Mouse (Mus musculus) cerebellum, adult (tissue): ENCODE measurements around the gene Cog5.

Source experiments
- ATAC-seq: cut with Nextera tagmentation; 2 replicates; pipeline ENCODE4 v1.9.2; 2017; ENCODE audit warnings: mild to moderate bottlenecking, moderate library complexity, mixed read lengths; ENCODE audit not compliant: insufficient number of reproducible peaks, low FRiP score, low TSS enrichment

The Cog5 gene

DNA sequence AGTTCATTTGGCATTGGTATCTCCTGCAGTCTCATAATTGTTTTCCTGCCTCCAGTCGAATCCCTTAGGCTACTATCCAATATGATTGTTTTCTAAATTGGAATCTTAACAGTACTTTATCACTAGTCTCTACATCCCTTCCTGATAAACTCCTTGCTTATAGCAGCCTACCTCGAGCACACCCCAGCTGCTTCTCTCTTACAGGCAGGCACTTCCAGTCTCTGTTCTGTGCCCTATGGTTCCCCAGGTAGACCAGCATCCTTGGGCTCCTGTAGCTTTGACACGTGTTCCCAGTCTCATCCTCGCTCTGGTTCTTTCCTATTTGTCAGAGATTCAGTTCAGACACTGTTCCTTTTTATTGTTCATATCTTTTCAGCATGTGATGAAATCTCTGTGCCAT is 229.7 kb downstream of the Cog5 start:
- no peak for ATAC-seq

DNA sequence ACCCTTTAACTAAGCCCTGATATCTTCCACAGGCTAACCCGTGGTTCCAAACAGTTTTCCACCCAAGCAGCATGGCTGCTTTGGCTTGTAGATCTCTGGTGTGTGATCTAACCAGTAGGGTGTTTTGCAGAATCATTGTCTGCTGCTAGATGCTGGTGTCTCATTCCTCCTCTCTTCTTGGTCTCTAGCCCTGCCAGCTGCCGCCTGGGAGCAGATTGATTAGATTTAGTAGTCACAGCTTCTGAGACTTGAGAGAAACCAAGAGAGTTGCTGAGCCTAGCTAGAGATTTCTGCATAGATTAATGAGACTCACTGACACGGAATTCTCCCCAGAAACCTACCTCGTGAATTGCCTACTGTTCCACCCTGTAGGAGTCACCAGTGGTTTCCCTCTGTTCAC is 230.4 kb downstream of the Cog5 start:
- ATAC-seq, result no peak

DNA sequence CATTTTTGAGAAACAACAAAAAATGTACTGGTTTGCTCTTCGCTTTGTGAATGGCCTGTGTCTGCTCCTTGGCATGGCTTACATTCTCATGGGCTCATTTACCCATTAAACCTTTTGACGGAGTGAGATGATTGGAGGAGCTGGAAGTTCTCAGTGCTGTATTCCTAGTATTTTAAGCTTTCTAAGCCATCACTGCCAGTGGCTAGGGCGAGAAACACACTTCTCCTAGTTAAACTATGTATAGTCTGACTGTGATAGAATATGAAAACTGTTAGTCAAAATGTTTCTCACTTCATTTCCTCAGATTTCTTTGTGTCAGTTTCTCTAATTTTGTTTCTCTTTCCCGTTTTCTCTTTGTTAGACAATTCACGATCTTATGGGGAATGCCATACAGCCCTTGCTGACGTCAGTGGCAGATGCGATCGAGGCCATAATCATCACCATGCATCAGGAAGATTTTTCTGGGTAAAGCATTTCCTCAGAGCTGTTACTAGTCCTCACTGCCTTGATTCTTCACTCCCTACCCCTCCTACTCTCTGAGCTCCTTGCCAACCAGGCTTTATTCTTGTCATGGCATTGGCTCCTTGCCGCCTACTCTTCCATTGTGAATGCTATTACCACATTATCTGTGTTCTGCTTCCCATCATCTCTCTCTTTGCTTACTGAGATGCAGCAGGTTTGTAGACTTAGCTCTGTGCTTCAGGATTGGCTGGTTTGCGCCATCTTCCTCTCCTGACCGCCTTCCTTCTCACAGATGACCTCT is 231.4 kb downstream of the Cog5 start:
- no peak for ATAC-seq

DNA sequence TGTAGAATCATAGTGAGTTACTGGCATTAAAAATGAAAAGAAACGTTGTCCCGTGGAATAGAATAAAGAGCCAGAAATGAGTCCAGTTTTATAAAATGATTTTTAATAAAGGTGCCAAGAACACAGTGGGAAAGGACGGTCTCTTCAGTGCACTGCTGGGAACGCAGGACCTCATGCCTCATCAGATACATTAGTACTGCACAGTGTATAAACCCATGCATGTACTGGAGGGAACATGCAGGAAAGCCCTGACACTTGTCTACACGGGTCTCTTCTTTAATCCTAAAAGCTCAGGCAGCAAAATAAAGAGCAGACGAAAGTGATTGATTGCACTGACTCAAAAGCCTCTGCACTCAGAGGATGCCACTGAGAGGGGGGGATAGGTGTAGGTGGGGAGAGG is 236.0 kb downstream of the Cog5 start:
- ATAC-seq, result no peak

DNA sequence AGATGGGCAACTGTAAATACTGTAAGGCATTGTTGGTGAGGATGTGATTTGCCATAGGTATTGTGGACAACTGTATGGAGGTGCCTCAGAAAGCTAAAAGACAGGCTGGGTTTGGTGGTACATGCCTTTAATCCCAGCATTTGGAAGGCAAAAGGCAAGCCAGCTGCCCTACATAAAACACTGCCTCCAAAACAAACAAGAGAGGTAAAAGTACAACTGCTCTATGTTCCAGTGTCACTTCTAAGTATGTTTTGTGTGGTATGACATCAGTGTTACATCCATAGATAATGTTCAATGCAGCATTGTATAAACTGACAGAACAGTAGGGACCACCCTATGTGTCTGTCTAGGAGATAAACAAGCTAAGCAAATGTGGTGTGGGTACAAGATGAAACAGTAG is 237.4 kb downstream of the Cog5 start:
- ATAC-seq, result no peak

DNA sequence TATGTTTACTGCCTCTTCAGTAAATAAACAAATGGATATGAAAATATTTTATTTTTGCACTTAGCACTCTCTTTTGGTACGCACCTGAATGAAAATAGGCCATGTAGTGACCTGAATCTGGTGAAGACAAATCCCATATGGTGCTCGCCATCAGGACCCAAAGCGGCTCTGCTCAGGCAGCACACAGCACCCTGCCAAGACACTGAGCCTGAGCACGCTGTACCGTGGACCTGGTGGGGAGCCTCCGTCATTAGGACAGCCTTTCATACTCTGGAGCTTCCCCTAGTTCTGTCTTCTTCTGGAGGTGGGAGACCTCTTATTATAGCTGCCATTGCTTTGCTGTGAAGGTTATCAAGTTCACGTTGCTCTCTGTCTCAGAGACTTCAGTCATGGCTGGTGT is 238.1 kb downstream of the Cog5 start:
- peak; percentile 75 for ATAC-seq

DNA sequence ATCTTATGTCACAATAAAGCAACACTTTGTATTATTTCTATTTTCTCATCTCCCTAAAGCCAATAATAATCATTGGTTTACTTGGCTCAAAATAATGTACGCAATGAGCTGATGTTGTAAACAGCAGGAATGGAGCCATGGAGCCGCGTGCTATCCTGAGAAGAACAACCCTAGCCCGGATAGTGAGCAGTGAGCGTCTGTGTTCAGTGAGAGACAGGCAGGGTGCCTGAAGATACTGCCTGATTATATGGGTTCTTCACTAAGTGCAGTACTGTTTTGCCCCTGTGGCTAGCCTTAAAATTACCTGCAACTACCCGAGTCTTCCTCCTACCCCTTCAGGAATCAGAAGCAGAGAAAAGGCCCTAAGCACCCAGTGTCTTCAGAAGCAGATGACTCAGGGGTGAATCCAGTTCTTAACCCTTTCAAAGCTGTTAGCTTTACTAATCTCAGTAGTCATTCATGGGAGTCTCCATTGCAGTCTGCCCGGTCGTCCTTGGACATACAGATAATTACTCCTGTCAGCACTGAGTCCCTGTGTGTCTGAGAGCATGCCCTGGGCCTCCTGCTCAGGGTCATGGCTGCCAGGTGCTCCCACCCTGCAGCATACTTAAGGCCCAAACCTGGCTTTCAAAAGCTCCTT is 240.5 kb downstream of the Cog5 start:
- no peak for ATAC-seq

DNA sequence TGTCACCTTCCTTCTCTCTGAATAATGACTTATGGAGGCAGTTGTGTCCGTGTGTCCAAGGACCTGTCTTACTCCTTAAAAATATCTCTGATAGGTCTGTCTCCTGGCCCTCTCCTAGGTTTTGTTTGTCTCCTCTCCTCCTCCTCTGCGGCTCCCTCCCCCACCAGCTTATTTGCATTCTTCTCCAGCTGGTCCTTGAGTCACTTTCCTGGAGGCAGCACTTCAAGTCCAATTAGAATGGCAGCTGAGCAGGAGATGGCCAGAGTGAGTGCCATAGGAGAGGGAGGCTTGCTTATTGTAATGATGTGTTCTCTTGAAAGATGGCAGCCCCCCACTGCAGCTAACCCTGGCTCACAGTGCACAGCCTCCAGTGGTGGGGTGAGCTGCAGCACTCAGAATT is 241.2 kb downstream of the Cog5 start:
- ATAC-seq, result no peak

DNA sequence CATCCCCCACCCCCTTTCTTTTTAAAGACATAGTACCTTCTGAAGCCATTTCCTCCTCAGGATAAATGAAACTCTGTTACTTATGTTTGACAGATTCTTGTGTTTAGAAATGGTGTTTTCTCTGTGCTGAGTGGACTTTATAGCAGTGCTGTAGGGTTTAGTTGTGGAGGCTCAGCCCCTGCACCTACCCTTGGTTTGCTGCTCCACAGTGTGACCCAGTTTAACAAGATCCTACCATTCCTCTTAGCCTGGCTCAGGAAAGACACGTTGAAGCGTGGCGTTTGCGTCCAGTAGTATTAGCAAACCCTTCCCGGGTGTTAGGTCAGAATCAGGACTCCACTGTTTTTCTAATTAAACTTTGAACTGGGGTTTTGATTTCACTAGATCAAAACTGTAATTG is 241.6 kb downstream of the Cog5 start:
- ATAC-seq, result no peak

DNA sequence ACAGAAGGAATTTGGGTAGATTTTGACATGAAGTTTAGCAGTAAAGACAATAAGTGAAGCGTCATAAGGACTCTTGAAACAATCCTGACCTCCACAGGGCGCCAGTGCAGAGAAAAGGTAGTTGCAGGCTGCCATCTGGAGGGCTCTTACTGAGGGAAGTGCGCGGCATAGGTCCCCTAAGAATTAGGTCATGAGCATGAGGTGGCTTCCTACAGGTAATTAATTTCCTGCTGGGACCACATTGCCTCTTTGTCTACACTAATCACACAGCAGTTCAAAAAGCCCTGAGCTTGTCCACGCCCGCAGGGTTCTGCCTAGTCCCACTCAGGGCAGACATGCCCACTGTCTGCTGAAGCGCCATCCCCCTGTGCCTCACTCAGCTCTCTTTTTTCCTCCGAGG is 242.3 kb downstream of the Cog5 start:
- peak; percentile 81 for ATAC-seq

DNA sequence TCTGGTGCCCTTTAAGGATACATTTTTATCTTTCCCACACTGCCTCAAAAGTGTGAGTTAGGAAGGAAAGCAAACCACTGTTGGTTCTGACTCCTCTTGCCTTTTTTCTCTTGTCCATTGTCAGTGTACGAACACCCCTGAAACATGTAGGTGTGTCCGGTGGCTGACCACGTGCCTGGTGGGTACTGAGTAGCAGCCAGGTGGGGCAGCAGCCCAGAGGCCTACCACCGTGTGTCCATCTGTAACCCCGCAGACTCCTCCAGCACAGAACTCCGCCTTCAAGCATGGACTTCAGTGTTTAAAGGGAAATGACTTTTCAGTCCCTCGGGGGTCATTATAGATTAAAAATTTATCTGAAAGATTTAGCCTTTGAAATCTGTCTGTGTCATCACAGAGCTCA is 242.8 kb downstream of the Cog5 start:
- ATAC-seq, result peak; percentile 78

DNA sequence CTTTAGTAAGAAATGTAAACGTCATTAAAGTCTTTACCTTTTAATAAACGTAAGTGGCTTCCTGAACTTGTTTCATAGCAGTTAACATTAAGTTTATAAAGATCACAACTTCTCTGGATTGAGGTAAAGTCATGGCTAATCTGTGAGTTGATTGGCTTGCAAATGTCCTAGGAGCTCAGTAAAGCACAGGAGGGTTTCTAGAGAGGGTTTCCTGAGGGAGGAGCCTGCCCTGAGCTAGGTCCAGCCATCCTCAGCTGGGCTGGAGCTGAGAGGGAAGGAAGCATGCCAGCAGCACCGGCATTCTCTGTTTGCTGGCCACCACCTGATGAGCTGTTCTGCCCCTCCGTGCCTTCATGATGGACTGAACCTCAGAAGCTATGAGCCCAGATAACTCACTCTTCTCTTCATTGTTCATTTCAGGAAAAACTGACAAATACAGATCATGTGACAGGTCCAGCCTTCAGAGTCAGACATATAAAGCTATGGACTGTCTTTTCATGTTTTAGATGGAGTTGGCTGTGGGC is 245.8 kb downstream of the Cog5 start:
- ATAC-seq, result no peak

DNA sequence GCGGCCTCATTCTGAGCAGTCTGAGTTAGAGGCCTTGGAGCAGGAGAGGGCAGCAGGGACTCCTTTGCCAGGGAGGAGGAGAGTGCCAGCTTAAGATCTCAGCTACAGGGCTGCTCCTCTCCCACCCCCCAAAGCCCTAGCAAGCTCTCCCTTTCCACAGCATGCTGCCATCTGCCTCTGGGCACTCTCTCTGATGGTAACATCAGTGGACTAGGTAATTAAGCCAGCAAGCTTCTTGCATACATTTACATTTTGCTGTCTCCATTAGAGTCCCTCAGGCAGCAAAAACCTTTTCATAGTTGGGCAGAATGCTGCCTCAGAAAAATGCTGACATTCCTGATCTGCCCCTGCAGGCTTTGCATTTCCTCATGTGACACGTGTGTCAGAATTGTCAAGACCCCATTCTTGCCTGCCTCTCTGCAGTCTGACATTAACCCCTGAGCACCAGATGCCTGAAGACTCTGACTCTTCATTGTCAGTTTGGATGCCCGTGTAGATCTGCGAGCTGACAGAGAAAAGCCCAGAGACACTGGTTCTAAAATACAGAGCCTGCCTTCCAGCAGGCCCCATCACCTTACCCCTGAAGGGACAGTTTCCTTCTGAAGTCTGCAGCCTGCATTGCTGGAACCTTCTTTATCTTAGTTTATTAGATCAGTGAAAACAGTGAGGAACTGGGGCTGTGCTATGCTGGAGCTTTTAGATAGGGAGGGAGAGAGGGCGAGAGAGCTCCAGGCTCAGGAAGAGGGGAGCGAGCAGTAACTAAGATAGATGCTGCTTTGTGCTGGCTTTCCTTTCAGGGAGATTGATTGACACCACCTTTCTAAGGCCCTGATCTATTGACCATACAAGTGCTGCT is 251.3 kb downstream of the Cog5 start:
- peak; percentile 77 for ATAC-seq

DNA sequence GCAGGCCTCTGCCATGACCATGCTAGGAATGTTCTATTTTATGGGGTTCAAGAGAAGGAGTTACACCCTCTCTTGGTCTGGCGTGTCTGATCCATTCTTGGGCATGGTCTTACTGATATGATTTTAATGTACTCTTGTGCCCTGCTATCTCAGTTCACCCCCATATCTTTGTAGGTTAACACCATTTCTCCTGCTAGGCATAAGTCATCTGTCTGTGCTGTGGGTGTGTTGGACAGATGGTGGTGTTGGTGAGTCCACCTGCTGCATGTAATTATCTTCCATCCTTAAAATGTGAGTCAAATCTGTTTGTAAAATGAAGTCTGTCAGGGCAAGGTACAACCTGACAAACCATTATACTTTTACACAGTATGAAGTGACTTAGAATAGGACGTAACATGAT is 252.8 kb downstream of the Cog5 start:
- ATAC-seq, result no peak

DNA sequence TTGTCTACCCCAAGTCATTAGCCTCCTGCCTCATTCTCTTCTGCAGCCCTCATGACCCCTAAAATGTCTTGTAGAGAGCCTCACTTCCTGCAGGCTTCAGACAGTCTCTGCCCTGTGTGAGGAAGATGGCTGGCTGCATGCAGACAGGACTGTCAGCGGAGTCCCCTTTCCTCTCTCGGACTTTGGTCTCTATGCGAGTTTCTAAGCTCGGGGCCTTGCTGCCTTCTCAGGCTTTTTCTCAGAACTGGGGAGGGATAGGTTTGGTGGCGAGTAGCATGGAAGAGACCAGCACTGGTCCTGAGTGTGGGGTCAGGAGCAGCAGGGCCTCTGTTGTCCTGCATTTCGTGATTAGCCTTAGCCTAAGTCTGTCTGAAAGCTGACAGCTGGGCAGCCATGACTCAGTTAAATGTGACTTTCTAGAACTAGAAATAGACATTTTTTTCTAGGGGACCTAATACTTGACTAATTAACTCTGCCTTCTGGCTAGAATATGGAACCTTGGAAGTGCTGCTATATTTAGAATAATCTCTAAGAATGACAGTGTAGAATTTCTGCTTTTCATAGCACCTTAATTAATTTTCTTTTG is 258.4 kb downstream of the Cog5 start:
- ATAC-seq, result no peak

DNA sequence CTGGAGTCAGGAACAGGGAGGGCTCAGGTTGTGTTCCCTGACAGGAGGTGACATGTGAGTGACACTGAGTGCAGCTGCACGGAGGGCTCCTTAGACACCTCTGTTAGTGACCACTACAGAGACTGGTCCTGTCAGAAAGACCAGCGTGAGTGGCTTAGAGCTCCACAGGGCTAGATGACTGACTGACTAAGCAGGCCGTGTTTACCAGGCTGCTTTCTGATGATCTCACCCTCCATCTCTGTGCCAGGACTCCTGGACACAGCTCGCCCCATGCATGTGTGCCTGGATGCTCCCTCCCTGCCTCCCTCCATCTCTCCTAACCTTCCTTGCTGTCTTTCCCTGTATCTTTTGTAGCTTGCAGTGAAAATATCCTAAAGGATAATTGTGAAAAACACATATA is 258.9 kb downstream of the Cog5 start:
- ATAC-seq, result peak; percentile 92

DNA sequence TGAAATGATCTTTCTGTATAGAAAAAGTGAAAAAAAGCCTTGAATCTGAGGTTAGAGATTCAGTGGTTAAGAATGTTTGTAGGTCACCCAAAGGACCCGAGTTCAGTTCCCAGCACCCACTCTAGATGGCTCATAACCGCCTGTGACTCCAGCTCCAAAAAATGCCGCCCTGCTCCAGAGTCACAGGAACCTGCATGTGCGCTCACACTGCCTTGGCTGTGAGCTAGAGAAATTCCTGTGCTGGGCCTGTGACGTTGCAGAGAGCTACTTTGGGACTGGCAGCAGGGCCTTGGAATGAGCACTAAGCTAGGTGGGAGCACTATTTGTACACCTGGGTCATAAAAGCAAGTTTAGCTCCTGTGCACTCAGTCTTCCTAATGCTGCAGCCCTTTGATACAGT is 262.0 kb downstream of the Cog5 start:
- no peak for ATAC-seq

DNA sequence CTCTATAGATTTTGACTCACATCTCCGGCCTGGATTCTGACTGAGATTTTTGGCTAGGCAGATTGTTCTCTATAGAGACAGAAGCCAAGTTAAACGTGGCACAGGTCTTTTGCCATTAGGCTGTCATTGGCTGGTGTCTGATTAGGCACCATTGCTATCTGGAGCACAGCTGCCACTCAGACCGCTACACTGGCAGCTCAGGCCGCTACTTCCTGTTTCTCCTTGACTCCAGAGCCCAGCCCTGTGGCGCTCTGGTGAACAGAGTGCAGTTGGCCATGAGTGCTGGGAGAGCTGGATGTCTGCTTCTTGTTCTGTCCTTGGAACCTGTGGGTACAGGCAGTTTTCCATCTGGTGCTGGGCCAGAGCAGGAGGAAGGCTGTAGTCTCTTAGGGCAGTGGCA is 262.6 kb downstream of the Cog5 start:
- ATAC-seq, result peak; percentile 58

DNA sequence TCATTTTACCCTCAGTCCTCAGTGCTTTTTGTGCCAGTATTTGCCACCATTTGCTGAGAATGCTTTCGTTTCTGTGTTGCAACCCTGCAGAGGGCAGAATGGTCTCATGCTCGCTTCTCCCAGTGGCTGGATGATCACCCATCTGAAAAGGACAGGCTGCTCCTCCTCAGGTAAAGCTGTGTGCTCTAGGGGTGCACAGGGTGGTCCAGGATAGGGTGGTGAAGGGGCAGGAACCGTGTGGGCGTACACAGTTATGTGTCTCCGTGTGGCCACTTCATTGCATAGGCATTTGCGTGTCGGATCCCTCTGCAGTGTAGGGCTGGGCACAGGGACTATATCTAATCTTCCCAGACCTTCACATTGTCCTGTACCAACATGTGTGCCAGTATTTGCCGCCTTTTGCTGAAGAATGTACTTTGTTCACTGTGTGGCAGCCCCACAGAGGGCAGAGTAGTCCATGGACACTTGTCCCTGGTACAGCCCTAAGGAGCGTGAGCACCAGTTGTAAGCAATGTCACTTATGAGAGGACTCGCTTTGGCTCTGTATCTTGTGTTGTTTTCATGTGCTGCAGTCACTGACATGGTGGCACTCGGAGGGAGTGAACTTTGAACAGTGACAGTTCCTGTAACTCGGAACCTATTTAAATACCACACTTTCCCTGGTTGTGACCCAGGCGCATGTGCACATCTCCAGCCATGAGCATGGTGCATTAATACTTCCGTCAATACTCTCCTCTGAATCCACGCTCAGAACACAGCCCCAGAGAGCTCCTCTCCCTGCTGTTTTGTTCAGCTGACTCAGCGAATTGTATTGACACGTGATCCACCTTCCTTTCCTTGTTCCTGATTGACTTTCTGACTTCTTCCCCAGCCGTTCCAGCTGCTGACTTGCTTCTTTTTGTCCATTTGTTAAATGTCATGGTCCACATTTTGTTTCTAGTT is 266.1 kb downstream of the Cog5 start:
- ATAC-seq, result no peak

DNA sequence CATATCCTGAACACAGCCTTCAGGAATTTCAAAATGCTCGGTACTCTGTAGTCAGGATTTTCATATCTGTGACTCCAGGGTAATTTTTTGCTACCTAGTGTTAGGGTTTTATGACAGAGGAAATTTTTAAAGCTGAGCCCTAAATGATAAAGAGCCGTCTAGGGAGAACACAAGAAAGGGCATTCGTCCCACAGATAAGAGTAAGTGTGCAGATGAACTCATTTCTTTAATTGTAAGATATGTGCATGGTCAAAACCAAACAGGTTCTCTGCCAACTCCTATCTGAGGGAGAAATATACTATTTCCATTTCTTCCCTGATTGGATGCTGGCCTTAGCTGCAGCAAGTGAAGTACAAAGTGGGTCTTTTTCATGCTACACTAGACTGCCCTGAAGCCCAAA is 269.5 kb downstream of the Cog5 start:
- no peak for ATAC-seq
